Mouse (Mus musculus) midbrain, embryonic 10.5 days (tissue): ENCODE data around the gene Ccdc85c. TPM values are rescaled to one million over a fixed set of nuclear protein-coding genes. Genes with fewer than 3 reads are reported as not detected.

Experiments used
- DNase-seq: peaks from one replicate; pipeline ENCODE4 v3.0.0-alpha.2; 2017; ENCODE audit warnings: low spot score
- H3K27ac ChIP-seq: fragments of 300-500 bp; sonication (generic); replicated peaks from 2 replicates; pipeline ENCODE4 v1.5.1; 2016; ENCODE audit warnings: mild to moderate bottlenecking
- H3K27me3 ChIP-seq: fragments of 300-500 bp; sonication (generic); 2 replicates; pipeline ENCODE4 v1.6.1; 2016; ENCODE audit warnings: low read depth, mild to moderate bottlenecking; ENCODE audit not compliant: poor library complexity, severe bottlenecking
- H3K36me3 ChIP-seq: fragments of 300-500 bp; sonication (generic); 2 replicates; pipeline ENCODE4 v1.6.1; 2016; ENCODE audit warnings: mild to moderate bottlenecking, moderate library complexity
- H3K4me1 ChIP-seq: fragments of 300-500 bp; sonication (generic); 2 replicates; pipeline ENCODE4 v1.6.1; 2016
- H3K4me3 ChIP-seq: fragments of 300-500 bp; sonication (generic); 2 replicates; pipeline ENCODE4 v1.5.1; 2016; ENCODE audit warnings: mild to moderate bottlenecking, moderate library complexity
- H3K9me3 ChIP-seq: fragments of 300-500 bp; sonication (generic); replicated peaks from 2 replicates; pipeline ENCODE4 v1.6.1; 2016; ENCODE audit warnings: mild to moderate bottlenecking
- WGBS: fragments of 180-500 bp; shearing (Covaris S2); methylation state at CpG from one replicate; pipeline ENCODE4 v1.1.7; 2016; 5-methylcytosine and 5-hydroxymethylcytosine counted together
- polyA plus RNA-seq: library from polyadenylated mRNA; unstranded; fragments of >200 nt; fragmentation: Nextera tagmentation; extraction: Ambion mirVana; gene quantifications from 2 replicates; pipeline ENCODE4 v1.2.1, GENCODE M21; 2016

Gene Ccdc85c
- polyA plus RNA-seq, 1 experiment from 2014 or later: 12.1 TPM

- peaks cover 12% of the 10 kb centered on the region for H3K36me3 ChIP-seq
- WGBS: 72% methylated on average over 12 of the region's 12 CpGs
- peak overlapping the region; percentile 4; the same call in 1 of the 2 replicates for H3K27ac ChIP-seq
- no peak overlapping the region for H3K4me3 ChIP-seq
- H3K27me3 ChIP-seq: no peaks in the 10 kb centered on the region
- no peak for DNase-seq
- peaks cover 87% of the 10 kb centered on the region for H3K4me1 ChIP-seq
- H3K9me3 ChIP-seq: peaks cover 7% of the 10 kb centered on the region; the same call in 1 of the 2 replicates
Measured at GRCm38 (mm10) chr12:108230077-108230476, 45.1 kb downstream of the Ccdc85c start.

- no peak for DNase-seq
- H3K4me3 ChIP-seq: no peak overlapping the region
- H3K9me3 ChIP-seq: no peaks in the 10 kb centered on the region
- no peaks in the 10 kb centered on the region for H3K27me3 ChIP-seq
- no peaks in the 10 kb centered on the region for H3K36me3 ChIP-seq
- H3K4me1 ChIP-seq: peaks cover 88% of the 10 kb centered on the region
- WGBS: 89% methylated on average over 16 of the region's 16 CpGs
- 0 out of 2 replicates have a peak overlapping the region, but pooled peaks have one; percentile 34 for H3K27ac ChIP-seq
Measured at GRCm38 (mm10) chr12:108227527-108227926, 47.7 kb downstream of the Ccdc85c start.

GRCm38 (mm10) chr12:108226941-108227340, 48.3 kb downstream of the Ccdc85c start:
- WGBS: 86% methylated on average over 12 of the region's 12 CpGs
- H3K9me3 ChIP-seq: no peaks in the 10 kb centered on the region
- no peak overlapping the region for H3K4me3 ChIP-seq
- no peaks in the 10 kb centered on the region for H3K27me3 ChIP-seq
- H3K36me3 ChIP-seq: no peaks in the 10 kb centered on the region
- peak overlapping the region; percentile 34; the same call in 1 of the 2 replicates for H3K27ac ChIP-seq
- H3K4me1 ChIP-seq: peaks cover 87% of the 10 kb centered on the region
- no peak for DNase-seq

GRCm38 (mm10) chr12:108226216-108226615, 49.0 kb downstream of the Ccdc85c start:
- H3K4me3 ChIP-seq: no peak overlapping the region
- no peaks in the 10 kb centered on the region for H3K27me3 ChIP-seq
- H3K36me3 ChIP-seq: 0 out of 2 replicates have a peak, but pooled peaks cover 4% of the 10 kb centered on the region
- H3K9me3 ChIP-seq: no peaks in the 10 kb centered on the region
- peaks cover 87% of the 10 kb centered on the region for H3K4me1 ChIP-seq
- WGBS: 87% methylated on average over 13 of the region's 13 CpGs
- H3K27ac ChIP-seq: peak overlapping the region; percentile 34; the same call in 1 of the 2 replicates
- DNase-seq: no peak

GRCm38 (mm10) chr12:108225781-108226180, 49.4 kb downstream of the Ccdc85c start:
- peak overlapping the region; percentile 23; the same call in 1 of the 2 replicates for H3K27ac ChIP-seq
- H3K4me1 ChIP-seq: peaks cover 87% of the 10 kb centered on the region
- WGBS: 84% methylated on average over 7 of the region's 7 CpGs

GRCm38 (mm10) chr12:108223357-108223756, 51.9 kb downstream of the Ccdc85c start:
- no peak overlapping the region for H3K4me3 ChIP-seq
- peaks cover 27% of the 10 kb centered on the region for H3K36me3 ChIP-seq
- peaks cover 95% of the 10 kb centered on the region for H3K4me1 ChIP-seq
- no peaks in the 10 kb centered on the region for H3K27me3 ChIP-seq
- no peak for DNase-seq
- WGBS: 42% methylated on average over 7 of the region's 8 CpGs
- H3K27ac ChIP-seq: peak overlapping the region; percentile 46
- no peaks in the 10 kb centered on the region for H3K9me3 ChIP-seq

More at GRCm38 (mm10) chr12:108225781-108226180, 49.4 kb downstream of the Ccdc85c start:
- Histone ChIP-seq H3K36me3 (peaks cover 7% of the 10 kb centered on the region; the same call in 1 of the 2 replicates), H3K9me3 (no peaks in the 10 kb centered on the region), H3K4me3 (no peak overlapping the region), H3K27me3 (no peaks in the 10 kb centered on the region)
- no peak for DNase-seq

- DNase-seq: no peak
- Histone ChIP-seq H3K27me3 (no peaks in the 10 kb centered on the region), H3K36me3 (peaks cover 27% of the 10 kb centered on the region), H3K4me3 (no peak overlapping the region), H3K27ac (peak overlapping the region; percentile 70; the same call in 1 of the 2 replicates), H3K9me3 (no peaks in the 10 kb centered on the region), H3K4me1 (peaks cover 98% of the 10 kb centered on the region)
- 93% methylated on average over 7 of the region's 7 CpGs for WGBS
Measured at GRCm38 (mm10) chr12:108221712-108222111, 53.5 kb downstream of the Ccdc85c start.

- no peaks in the 10 kb centered on the region for H3K9me3 ChIP-seq
- H3K27ac ChIP-seq: peak overlapping the region; percentile 70
- H3K36me3 ChIP-seq: peaks cover 27% of the 10 kb centered on the region
- 62% methylated on average over 10 of the region's 10 CpGs for WGBS
- peak; percentile 53 for DNase-seq
- H3K27me3 ChIP-seq: no peaks in the 10 kb centered on the region
- H3K4me1 ChIP-seq: peaks cover 98% of the 10 kb centered on the region
- H3K4me3 ChIP-seq: no peak overlapping the region
Measured at GRCm38 (mm10) chr12:108221206-108221605, 54.0 kb downstream of the Ccdc85c start.

GRCm38 (mm10) chr12:108220621-108221020, 54.6 kb downstream of the Ccdc85c start:
- DNase-seq: no peak
- peak overlapping the region; percentile 70 for H3K27ac ChIP-seq
- H3K36me3 ChIP-seq: peaks cover 27% of the 10 kb centered on the region
- H3K4me1 ChIP-seq: peaks cover 95% of the 10 kb centered on the region
- no peaks in the 10 kb centered on the region for H3K27me3 ChIP-seq
- H3K9me3 ChIP-seq: no peaks in the 10 kb centered on the region
- no peak overlapping the region for H3K4me3 ChIP-seq
- 64% methylated on average over 12 of the region's 12 CpGs for WGBS

- Histone ChIP-seq H3K4me3 (no peak overlapping the region), H3K27ac (peak overlapping the region; percentile 70), H3K9me3 (no peaks in the 10 kb centered on the region), H3K36me3 (peaks cover 27% of the 10 kb centered on the region), H3K4me1 (peaks cover 92% of the 10 kb centered on the region), H3K27me3 (no peaks in the 10 kb centered on the region)
- DNase-seq: no peak
- 80% methylated on average over 21 of the region's 21 CpGs for WGBS
Measured at GRCm38 (mm10) chr12:108219825-108220616, 55.2 kb downstream of the Ccdc85c start.

GRCm38 (mm10) chr12:108219163-108219562, 56.1 kb downstream of the Ccdc85c start:
- peaks cover 92% of the 10 kb centered on the region for H3K4me1 ChIP-seq
- peaks cover 27% of the 10 kb centered on the region for H3K36me3 ChIP-seq
- H3K9me3 ChIP-seq: no peaks in the 10 kb centered on the region
- DNase-seq: no peak
- H3K4me3 ChIP-seq: no peak overlapping the region
- WGBS: 76% methylated on average over 15 of the region's 15 CpGs
- peak overlapping the region; percentile 70 for H3K27ac ChIP-seq
- H3K27me3 ChIP-seq: no peaks in the 10 kb centered on the region

- 74% methylated on average over 5 of the region's 5 CpGs for WGBS
- Histone ChIP-seq H3K4me3 (no peak overlapping the region), H3K27ac (peak overlapping the region; percentile 76), H3K4me1 (peaks cover 92% of the 10 kb centered on the region), H3K36me3 (peaks cover 27% of the 10 kb centered on the region), H3K9me3 (no peaks in the 10 kb centered on the region), H3K27me3 (no peaks in the 10 kb centered on the region)
- DNase-seq: peak; percentile 49
Measured at GRCm38 (mm10) chr12:108217572-108217971, 57.7 kb downstream of the Ccdc85c start.
